Mouse (Mus musculus) thymus, adult 2 months (tissue): Measurements from ENCODE around the gene Pspn.

Source experiments
- CTCF ChIP-seq: fragments of 200-500 bp; IDR thresholded peaks from 2 replicates; pipeline ENCODE4 v1.5.1; 2012; ENCODE audit warnings: mild to moderate bottlenecking, control low read depth, low read length, moderate library complexity, borderline replicate concordance; ENCODE audit not compliant: control insufficient read depth, poor library complexity, insufficient read depth; ENCODE audit errors: extremely low read depth
- POLR2A ChIP-seq: fragments of 200-500 bp; IDR thresholded peaks from 2 replicates; pipeline ENCODE4 v1.6.1; 2012; ENCODE audit warnings: mild to moderate bottlenecking, low read length, control low read depth, moderate library complexity; ENCODE audit not compliant: control insufficient read depth, poor library complexity, insufficient read depth; ENCODE audit errors: extremely low read depth

DNA sequence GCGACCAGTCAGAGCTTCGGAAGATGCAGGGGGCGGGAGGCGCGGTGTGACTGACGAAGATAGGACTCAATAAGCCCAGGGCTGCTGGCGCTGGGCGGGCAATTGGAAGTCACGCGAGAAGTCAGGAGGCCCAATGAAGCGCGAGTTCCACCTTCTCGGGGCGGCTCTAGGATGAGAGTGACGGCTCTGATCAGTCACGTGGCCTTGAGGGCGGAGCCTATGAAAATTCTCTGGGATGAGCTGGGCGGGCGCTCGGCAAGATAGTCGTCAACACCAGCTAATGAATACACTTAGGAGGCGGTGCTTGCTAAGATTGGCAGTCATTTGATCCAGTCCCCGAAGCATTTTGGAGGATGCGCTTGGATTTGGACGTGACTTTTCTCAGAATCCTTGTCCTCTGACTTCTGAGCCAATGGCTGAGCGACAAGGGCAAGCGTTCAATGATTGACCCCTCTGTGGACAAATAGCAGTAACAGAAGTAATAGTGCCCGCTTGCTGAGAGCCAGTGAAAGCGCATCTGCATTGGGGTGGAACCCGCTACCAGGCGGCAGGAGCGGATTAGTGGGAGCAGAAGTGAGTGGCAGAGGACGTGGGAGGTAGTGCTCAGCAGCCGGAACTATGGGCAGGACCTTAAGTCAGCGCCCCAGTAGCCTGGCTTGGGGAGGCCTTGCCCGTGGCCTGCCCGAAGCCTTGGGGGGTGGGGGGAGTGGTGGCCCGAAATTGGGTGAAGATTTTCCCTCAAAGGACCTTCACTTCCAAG lies 32.0 kb upstream of the Pspn start:
- TF ChIP-seq CTCF (peak; percentile 73; the same call in 1 of the 2 replicates), POLR2A (peak; percentile 53; the same call in 1 of the 2 replicates)
